Mouse (Mus musculus) embryonic facial prominence, embryonic 10.5 days (tissue): ENCODE measurements around the gene 4930455H04Rik. TPM values are rescaled to one million over a fixed set of nuclear protein-coding genes. Genes with fewer than 3 reads are reported as not detected.

Experiments
- DNase-seq: peaks from one replicate; pipeline ENCODE4 v3.0.0-alpha.2; 2017; ENCODE audit warnings: low spot score
- H3K27ac ChIP-seq: fragments of 300-500 bp; sonication (generic); replicated peaks from 2 replicates; pipeline ENCODE4 v1.5.1; 2016; ENCODE audit warnings: mild to moderate bottlenecking
- H3K27me3 ChIP-seq: fragments of 300-500 bp; sonication (generic); replicated peaks from 2 replicates; pipeline ENCODE4 v1.6.1; 2016; ENCODE audit warnings: low read depth, mild to moderate bottlenecking; ENCODE audit not compliant: poor library complexity, severe bottlenecking
- H3K36me3 ChIP-seq: fragments of 300-500 bp; sonication (generic); replicated peaks from 2 replicates; pipeline ENCODE4 v1.6.1; 2016; ENCODE audit warnings: mild to moderate bottlenecking, moderate library complexity
- H3K4me1 ChIP-seq: fragments of 300-500 bp; sonication (generic); 2 replicates; pipeline ENCODE4 v1.6.1; 2016
- H3K4me3 ChIP-seq: fragments of 300-500 bp; sonication (generic); 2 replicates; pipeline ENCODE4 v1.5.1; 2016; ENCODE audit warnings: mild to moderate bottlenecking, moderate library complexity
- H3K9me3 ChIP-seq: fragments of 300-500 bp; sonication (generic); 2 replicates; pipeline ENCODE4 v1.6.1; 2016; ENCODE audit warnings: mild to moderate bottlenecking
- WGBS: fragments of 180-500 bp; shearing (Covaris S2); methylation state at CpG from one replicate; pipeline ENCODE4 v1.1.7; 2016; 5-methylcytosine and 5-hydroxymethylcytosine counted together
- polyA plus RNA-seq: library from polyadenylated mRNA; unstranded; fragments of >200 nt; fragmentation: Nextera tagmentation; extraction: Ambion mirVana; gene quantifications from 2 replicates; pipeline ENCODE4 v1.2.1, GENCODE M21; 2016

Gene 4930455H04Rik
- polyA plus RNA-seq, 1 experiment from 2014 or later = not detected

DNA sequence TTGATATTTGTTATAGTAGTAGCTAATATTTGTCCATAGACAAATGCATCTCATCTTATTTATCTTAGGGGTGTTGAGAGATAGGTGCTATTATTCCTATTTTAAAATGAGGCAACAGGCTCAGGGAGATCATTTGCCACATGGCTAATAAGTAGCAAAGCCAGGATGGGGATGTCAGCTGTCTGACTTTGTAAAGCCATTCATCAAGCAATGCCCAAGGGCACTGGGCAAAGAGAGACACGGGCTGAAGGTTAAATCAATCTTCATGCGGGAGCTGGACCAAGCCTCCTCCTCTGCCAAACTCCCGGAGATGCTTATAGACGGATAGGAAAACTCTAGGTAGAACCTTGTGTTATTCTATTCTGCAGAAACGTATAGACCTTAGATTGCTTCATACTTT, 1.7 kb downstream of the 4930455H04Rik start:
- H3K27me3 ChIP-seq = no peaks in the 10 kb centered on the region
- no peak overlapping the region for H3K27ac ChIP-seq
- no peak for DNase-seq
- H3K4me1 ChIP-seq = peaks cover 17% of the 10 kb centered on the region
- no peak overlapping the region for H3K4me3 ChIP-seq
- WGBS = 53% methylated on average over 5 of the region's 5 CpGs
- no peaks in the 10 kb centered on the region for H3K9me3 ChIP-seq
- H3K36me3 ChIP-seq = no peaks in the 10 kb centered on the region

DNA sequence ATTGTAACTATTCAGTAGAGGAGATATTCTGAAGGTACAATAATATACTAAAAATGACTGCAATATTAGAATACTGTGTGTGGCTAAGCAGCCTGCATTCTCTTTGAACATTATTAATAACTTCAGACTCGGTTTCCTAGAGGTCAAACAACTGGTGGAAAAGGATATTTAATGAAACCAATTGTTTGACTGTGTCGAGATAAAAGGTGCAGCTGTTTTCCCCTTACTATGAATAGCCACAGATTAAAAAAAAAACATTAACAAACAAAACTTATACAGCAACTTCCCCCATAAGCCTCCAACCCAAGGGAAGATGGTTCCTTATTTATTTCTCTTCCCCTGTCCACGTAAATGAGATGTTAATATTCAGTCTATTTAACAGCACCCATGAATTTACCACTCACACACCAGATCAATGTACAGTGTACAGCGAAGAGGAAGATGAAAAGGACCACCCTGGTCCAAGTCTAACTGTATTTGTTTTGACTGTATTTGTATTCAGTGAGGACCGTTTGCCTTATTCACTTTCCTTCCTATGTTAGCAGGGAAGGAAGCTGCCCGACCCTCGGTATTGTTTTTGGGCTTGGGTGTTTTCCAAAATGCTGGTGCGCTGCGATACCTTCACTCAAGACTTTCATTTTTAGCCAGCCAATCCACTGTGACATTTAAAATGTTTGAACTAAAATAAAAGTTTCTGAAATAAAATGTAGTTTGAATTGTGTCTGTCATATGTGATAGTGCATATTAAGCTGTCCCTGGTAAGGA, 13.9 kb downstream of the 4930455H04Rik start:
- no peaks in the 10 kb centered on the region for H3K4me1 ChIP-seq
- peaks cover 3% of the 10 kb centered on the region; the same call in 1 of the 2 replicates for H3K9me3 ChIP-seq
- DNase-seq = no peak
- H3K4me3 ChIP-seq = no peak overlapping the region
- 86% methylated on average over 9 of the region's 9 CpGs for WGBS
- H3K27ac ChIP-seq = no peak overlapping the region
- H3K27me3 ChIP-seq = no peaks in the 10 kb centered on the region
- no peaks in the 10 kb centered on the region for H3K36me3 ChIP-seq

DNA sequence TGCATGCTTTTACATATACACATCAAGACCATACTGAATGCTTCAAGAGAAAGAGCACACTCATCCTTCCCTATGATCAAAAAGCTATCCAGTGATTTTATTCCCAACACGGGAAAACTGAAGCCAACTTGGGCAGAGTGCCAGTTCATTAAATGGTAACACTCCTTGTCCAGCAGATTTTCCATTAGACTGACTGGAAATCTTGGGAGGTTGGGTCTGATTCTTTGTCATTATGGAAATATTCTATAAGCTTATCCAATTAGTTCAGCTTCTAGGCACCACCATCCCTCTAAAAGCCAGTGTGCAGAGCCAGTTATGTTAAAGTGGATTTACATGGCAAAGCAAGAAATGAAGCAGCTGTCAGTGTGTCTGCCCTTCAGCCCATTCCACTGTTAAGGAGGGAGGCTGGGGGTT, 17.0 kb downstream of the 4930455H04Rik start:
- Histone ChIP-seq H3K27ac (no peak overlapping the region), H3K9me3 (no peaks in the 10 kb centered on the region), H3K4me1 (no peaks in the 10 kb centered on the region), H3K4me3 (no peak overlapping the region), H3K27me3 (no peaks in the 10 kb centered on the region), H3K36me3 (no peaks in the 10 kb centered on the region)
- WGBS = 75% methylated on average over 1 of the region's 1 CpGs
- peak; percentile 5 for DNase-seq

- no peak for DNase-seq
- WGBS = 79% methylated on average over 1 of the region's 1 CpGs
- H3K27me3 ChIP-seq = no peaks in the 10 kb centered on the region
- H3K4me3 ChIP-seq = no peak overlapping the region
- no peaks in the 10 kb centered on the region for H3K9me3 ChIP-seq
- no peak overlapping the region for H3K27ac ChIP-seq
- no peaks in the 10 kb centered on the region for H3K4me1 ChIP-seq
- no peaks in the 10 kb centered on the region for H3K36me3 ChIP-seq
Observed at GRCm38 (mm10) chr3:116985741-116986140, 17.7 kb downstream of the 4930455H04Rik start.

GRCm38 (mm10) chr3:116986451-116986850, 18.4 kb downstream of the 4930455H04Rik start:
- Histone ChIP-seq H3K27me3 (no peaks in the 10 kb centered on the region), H3K9me3 (no peaks in the 10 kb centered on the region), H3K36me3 (no peaks in the 10 kb centered on the region), H3K4me3 (no peak overlapping the region), H3K27ac (no peak overlapping the region), H3K4me1 (no peaks in the 10 kb centered on the region)
- DNase-seq = no peak
- 65% methylated on average over 2 of the region's 2 CpGs for WGBS

GRCm38 (mm10) chr3:116988221-116988620, 20.2 kb downstream of the 4930455H04Rik start:
- no peaks in the 10 kb centered on the region for H3K36me3 ChIP-seq
- no peaks in the 10 kb centered on the region for H3K27me3 ChIP-seq
- DNase-seq = no peak
- H3K27ac ChIP-seq = no peak overlapping the region
- no peaks in the 10 kb centered on the region for H3K4me1 ChIP-seq
- WGBS = 88% methylated on average over 3 of the region's 3 CpGs
- no peak overlapping the region for H3K4me3 ChIP-seq
- no peaks in the 10 kb centered on the region for H3K9me3 ChIP-seq

- DNase-seq = no peak
- H3K9me3 ChIP-seq = no peaks in the 10 kb centered on the region
- no peaks in the 10 kb centered on the region for H3K36me3 ChIP-seq
- 90% methylated on average over 2 of the region's 2 CpGs for WGBS
- H3K27ac ChIP-seq = no peak overlapping the region
- no peaks in the 10 kb centered on the region for H3K27me3 ChIP-seq
- no peaks in the 10 kb centered on the region for H3K4me1 ChIP-seq
- H3K4me3 ChIP-seq = no peak overlapping the region
Observed at GRCm38 (mm10) chr3:116991180-116991579, 23.1 kb downstream of the 4930455H04Rik start.

- no peak overlapping the region for H3K4me3 ChIP-seq
- DNase-seq = no peak
- WGBS = 85% methylated on average over 2 of the region's 2 CpGs
- no peaks in the 10 kb centered on the region for H3K36me3 ChIP-seq
- no peaks in the 10 kb centered on the region for H3K9me3 ChIP-seq
- no peaks in the 10 kb centered on the region for H3K4me1 ChIP-seq
- no peak overlapping the region for H3K27ac ChIP-seq
- H3K27me3 ChIP-seq = no peaks in the 10 kb centered on the region
Observed at GRCm38 (mm10) chr3:116993011-116993410, 24.9 kb downstream of the 4930455H04Rik start.

- Histone ChIP-seq H3K27ac (no peak overlapping the region), H3K4me3 (no peak overlapping the region), H3K36me3 (no peaks in the 10 kb centered on the region), H3K9me3 (no peaks in the 10 kb centered on the region), H3K27me3 (no peaks in the 10 kb centered on the region), H3K4me1 (peaks cover 6% of the 10 kb centered on the region; the same call in 1 of the 2 replicates)
- 52% methylated on average over 9 of the region's 9 CpGs for WGBS
- no peak for DNase-seq
Observed at GRCm38 (mm10) chr3:117001686-117002485, 33.8 kb downstream of the 4930455H04Rik start.

- Histone ChIP-seq H3K4me1 (peaks cover 6% of the 10 kb centered on the region; the same call in 1 of the 2 replicates), H3K4me3 (no peak overlapping the region), H3K27ac (no peak overlapping the region), H3K36me3 (no peaks in the 10 kb centered on the region), H3K9me3 (no peaks in the 10 kb centered on the region), H3K27me3 (no peaks in the 10 kb centered on the region)
- DNase-seq = no peak
- 75% methylated on average over 6 of the region's 6 CpGs for WGBS
Observed at GRCm38 (mm10) chr3:117003379-117003778, 35.3 kb downstream of the 4930455H04Rik start.

- H3K4me1 ChIP-seq = peaks cover 6% of the 10 kb centered on the region; the same call in 1 of the 2 replicates
- H3K27ac ChIP-seq = no peak overlapping the region
- DNase-seq = no peak
- H3K4me3 ChIP-seq = no peak overlapping the region
- H3K27me3 ChIP-seq = no peaks in the 10 kb centered on the region
- no peaks in the 10 kb centered on the region for H3K36me3 ChIP-seq
- H3K9me3 ChIP-seq = no peaks in the 10 kb centered on the region
- 87% methylated on average over 3 of the region's 3 CpGs for WGBS
Observed at GRCm38 (mm10) chr3:117006636-117007035, 38.6 kb downstream of the 4930455H04Rik start.

GRCm38 (mm10) chr3:117007340-117007739, 39.3 kb downstream of the 4930455H04Rik start:
- 87% methylated on average over 6 of the region's 6 CpGs for WGBS
- Histone ChIP-seq H3K27ac (no peak overlapping the region), H3K9me3 (no peaks in the 10 kb centered on the region), H3K27me3 (no peaks in the 10 kb centered on the region), H3K4me3 (no peak overlapping the region), H3K4me1 (no peaks in the 10 kb centered on the region), H3K36me3 (no peaks in the 10 kb centered on the region)
- DNase-seq = no peak

DNA sequence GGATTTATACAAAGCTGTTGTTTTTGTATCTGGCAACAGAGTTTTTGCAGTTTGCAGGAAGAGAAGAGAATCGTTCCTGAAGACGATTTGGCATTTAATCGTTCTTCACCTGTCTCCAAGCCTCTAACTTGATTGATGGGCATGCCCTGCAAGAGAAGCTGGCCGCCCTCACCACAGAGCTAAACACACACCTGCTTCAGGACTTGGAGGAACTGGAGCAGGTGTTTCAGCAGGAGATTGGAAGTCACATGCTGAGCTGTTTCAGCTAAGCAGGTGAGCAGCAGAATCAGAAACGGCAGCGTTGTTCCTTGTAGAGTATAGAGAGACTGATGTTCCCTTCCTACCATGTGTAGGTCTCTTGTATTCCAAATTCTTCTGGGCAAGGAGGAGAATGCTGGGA, 42.1 kb downstream of the 4930455H04Rik start:
- H3K4me1 ChIP-seq = no peaks in the 10 kb centered on the region
- 84% methylated on average over 6 of the region's 6 CpGs for WGBS
- DNase-seq = peak; percentile 6
- H3K27me3 ChIP-seq = no peaks in the 10 kb centered on the region
- no peak overlapping the region for H3K27ac ChIP-seq
- H3K4me3 ChIP-seq = no peak overlapping the region
- no peaks in the 10 kb centered on the region for H3K9me3 ChIP-seq
- no peaks in the 10 kb centered on the region for H3K36me3 ChIP-seq
